Mouse (Mus musculus): Measurements from ENCODE around the gene Mpz. TPM values are rescaled to one million over a fixed set of nuclear protein-coding genes. Genes with fewer than 3 reads are reported as not detected.
A peak's percentile ranks its signal among the peaks of the same experiment; 100 is the strongest.

The Mpz gene
- 0.07 and 0.09 TPM in 2 replicates for total RNA-seq (2014; rRNA removed)
- polyA plus RNA-seq (2012; rRNA removed): 0.27 and 0.83 TPM in 2 replicates

GRCm38 (mm10) chr1:171149974-171150760, at the start of gene Mpz, which contains the start of gene Sdhc:
Mpz (plus strand) TSS chr1:171150711.
Sdhc (minus strand) TSS chr1:171150603.
- H3K9ac ChIP-seq (ENCODE audit: low read depth, low read length): peak within 1 kb of the TSS; percentile 91
- under 1% methylated on average over 34 of the region's 34 CpGs for WGBS
- H3K4me1 ChIP-seq (ENCODE audit: control insufficient read depth, insufficient read depth, low read length): peaks cover 7% of the 10 kb centered on the region
- H3K36me3 ChIP-seq (ENCODE audit: control insufficient read depth, insufficient read depth, low read length): no peaks in the 10 kb centered on the region; the same call in 1 of the 2 replicates
- H3K4me3 ChIP-seq (ENCODE audit: insufficient read depth, low read depth, low read length): peak within 1 kb of the TSS; percentile 85
- no peaks in the 10 kb centered on the region for H3K27me3 ChIP-seq (ENCODE audit: control insufficient read depth, insufficient read depth, low read length)
- TF ChIP-seq CTCF (IDR thresholded peaks at IDR 0.05; ENCODE audit: low read depth, low read length) (no peak), POLR2A (IDR thresholded peaks at IDR 0.05; ENCODE audit: extremely low read depth, insufficient read depth, low read length) (peak; percentile 90)
- peak within 1 kb of the TSS; percentile 92 for H3K27ac ChIP-seq (replicated peaks; ENCODE audit: insufficient read depth, low read depth, low read length)
- peaks cover 14% of the 10 kb centered on the region; the same call in 1 of the 2 replicates for H3K79me2 ChIP-seq (ENCODE audit: control insufficient read depth, insufficient read depth, low read length)
- DNase-seq (ENCODE audit: extremely low read depth, low read depth, low spot score): peak; percentile 79

DNA sequence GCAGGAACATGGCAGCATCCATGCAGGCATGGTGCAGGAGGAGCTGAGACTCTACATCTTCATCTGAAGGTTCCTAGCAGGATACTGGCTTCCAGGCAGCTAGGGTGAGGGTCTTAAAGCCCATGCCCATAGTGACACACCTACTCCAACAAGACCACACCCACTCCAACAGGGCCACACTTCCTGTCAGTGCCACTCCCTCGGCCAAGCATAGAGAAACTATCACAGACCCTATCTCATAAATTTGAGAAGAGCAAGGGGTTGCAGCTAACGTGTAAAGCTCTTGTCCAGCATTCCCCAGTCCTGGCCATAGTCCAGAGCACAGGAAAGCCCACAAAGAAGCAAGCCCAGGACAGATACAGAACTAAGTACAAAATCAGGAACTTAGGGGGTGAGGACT, 49.5 kb upstream of the Mpz start:
- Histone ChIP-seq H3K9ac (ENCODE audit: low read depth, low read length) (no peak overlapping the region), H3K79me2 (ENCODE audit: control insufficient read depth, insufficient read depth, low read length) (no peaks in the 10 kb centered on the region), H3K27ac (replicated peaks; ENCODE audit: insufficient read depth, low read depth, low read length) (no peak overlapping the region), H3K36me3 (ENCODE audit: control insufficient read depth, insufficient read depth, low read length) (no peaks in the 10 kb centered on the region), H3K4me3 (ENCODE audit: insufficient read depth, low read depth, low read length) (no peak overlapping the region), H3K27me3 (ENCODE audit: control insufficient read depth, insufficient read depth, low read length) (no peaks in the 10 kb centered on the region), H3K4me1 (ENCODE audit: control insufficient read depth, insufficient read depth, low read length) (no peaks in the 10 kb centered on the region)
- WGBS: 71% methylated on average over 2 of the region's 2 CpGs
- TF ChIP-seq CTCF (IDR thresholded peaks at IDR 0.05; ENCODE audit: low read depth, low read length): no peak
- TF ChIP-seq POLR2A (IDR thresholded peaks at IDR 0.05; ENCODE audit: extremely low read depth, insufficient read depth, low read length): no peak
- no peak for DNase-seq (ENCODE audit: extremely low read depth, low read depth, low spot score)

- peak; percentile 69 for DNase-seq (ENCODE audit: extremely low read depth, low read depth, low spot score)
- TF ChIP-seq CTCF (IDR thresholded peaks at IDR 0.05; ENCODE audit: low read depth, low read length) (peak; percentile 12; the same call in 1 of the 2 replicates), POLR2A (IDR thresholded peaks at IDR 0.05; ENCODE audit: extremely low read depth, insufficient read depth, low read length) (no peak)
- peak overlapping the region; percentile 59 for H3K9ac ChIP-seq (ENCODE audit: low read depth, low read length)
- H3K27me3 ChIP-seq (ENCODE audit: control insufficient read depth, insufficient read depth, low read length): no peaks in the 10 kb centered on the region
- no peaks in the 10 kb centered on the region for H3K36me3 ChIP-seq (ENCODE audit: control insufficient read depth, insufficient read depth, low read length)
- H3K79me2 ChIP-seq (ENCODE audit: control insufficient read depth, insufficient read depth, low read length): no peaks in the 10 kb centered on the region
- H3K4me3 ChIP-seq (ENCODE audit: insufficient read depth, low read depth, low read length): peak overlapping the region; percentile 70
- no peak overlapping the region for H3K27ac ChIP-seq (replicated peaks; ENCODE audit: insufficient read depth, low read depth, low read length)
- WGBS: under 1% methylated on average over 40 of the region's 40 CpGs
- H3K4me1 ChIP-seq (ENCODE audit: control insufficient read depth, insufficient read depth, low read length): no peaks in the 10 kb centered on the region
Observed at GRCm38 (mm10) chr1:171101733-171102546, 48.6 kb upstream of the Mpz start.

GRCm38 (mm10) chr1:171102547-171103177, 47.8 kb upstream of the Mpz start:
- no peaks in the 10 kb centered on the region for H3K36me3 ChIP-seq (ENCODE audit: control insufficient read depth, insufficient read depth, low read length)
- peak overlapping the region; percentile 59 for H3K9ac ChIP-seq (ENCODE audit: low read depth, low read length)
- WGBS: under 1% methylated on average over 35 of the region's 35 CpGs
- H3K27me3 ChIP-seq (ENCODE audit: control insufficient read depth, insufficient read depth, low read length): no peaks in the 10 kb centered on the region
- H3K4me1 ChIP-seq (ENCODE audit: control insufficient read depth, insufficient read depth, low read length): no peaks in the 10 kb centered on the region
- peak overlapping the region; percentile 70 for H3K4me3 ChIP-seq (ENCODE audit: insufficient read depth, low read depth, low read length)
- H3K79me2 ChIP-seq (ENCODE audit: control insufficient read depth, insufficient read depth, low read length): no peaks in the 10 kb centered on the region
- TF ChIP-seq POLR2A (IDR thresholded peaks at IDR 0.05; ENCODE audit: extremely low read depth, insufficient read depth, low read length) (no peak), CTCF (IDR thresholded peaks at IDR 0.05; ENCODE audit: low read depth, low read length) (no peak)
- DNase-seq (ENCODE audit: extremely low read depth, low read depth, low spot score): peak; percentile 88
- H3K27ac ChIP-seq (replicated peaks; ENCODE audit: insufficient read depth, low read depth, low read length): no peak overlapping the region

- Histone ChIP-seq H3K9ac (ENCODE audit: low read depth, low read length) (no peak overlapping the region), H3K36me3 (ENCODE audit: control insufficient read depth, insufficient read depth, low read length) (no peaks in the 10 kb centered on the region), H3K4me1 (ENCODE audit: control insufficient read depth, insufficient read depth, low read length) (no peaks in the 10 kb centered on the region), H3K4me3 (ENCODE audit: insufficient read depth, low read depth, low read length) (peak overlapping the region; percentile 5; the same call in 1 of the 2 replicates), H3K27ac (replicated peaks; ENCODE audit: insufficient read depth, low read depth, low read length) (no peak overlapping the region), H3K27me3 (ENCODE audit: control insufficient read depth, insufficient read depth, low read length) (no peaks in the 10 kb centered on the region), H3K79me2 (ENCODE audit: control insufficient read depth, insufficient read depth, low read length) (no peaks in the 10 kb centered on the region)
- TF ChIP-seq POLR2A (IDR thresholded peaks at IDR 0.05; ENCODE audit: extremely low read depth, insufficient read depth, low read length) (no peak), CTCF (IDR thresholded peaks at IDR 0.05; ENCODE audit: low read depth, low read length) (no peak)
- no peak for DNase-seq (ENCODE audit: extremely low read depth, low read depth, low spot score)
- WGBS: 15% methylated on average over 10 of the region's 10 CpGs
Observed at GRCm38 (mm10) chr1:171103179-171103840, 47.2 kb upstream of the Mpz start.

All from liver, adult 2 months (tissue).